Mouse (Mus musculus) fat pad, adult 2 months (tissue): Measurements from ENCODE around the gene Vmn2r65.

Experiments used
- DNase-seq: peaks from one replicate; pipeline ENCODE4 v3.0.0-alpha.2; 2011; ENCODE audit warnings: low read depth, low spot score; ENCODE audit errors: extremely low read depth

Vmn2r65 gene

DNA sequence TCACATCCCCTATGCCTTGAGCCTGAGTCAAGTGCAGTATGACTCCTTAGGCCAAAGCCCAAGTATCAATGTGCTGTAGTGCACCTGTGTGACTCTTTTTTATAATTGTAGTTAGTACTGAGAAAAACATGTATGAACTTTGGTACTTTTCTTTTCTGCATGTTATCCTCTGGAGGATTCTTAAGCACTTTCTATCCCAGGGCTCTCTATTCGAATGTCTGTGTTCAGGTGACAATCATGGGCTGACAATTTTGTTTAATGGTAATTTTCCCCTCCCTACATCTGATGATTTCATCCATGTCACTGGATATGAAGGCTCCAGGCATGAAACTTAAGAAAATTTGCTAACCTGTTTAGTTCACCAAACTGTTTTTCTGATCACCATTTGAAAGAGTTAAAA is at the start of gene Vmn2r65:
Gene Vmn2r65 (minus strand): TSS at position 101 of the 400 bp plus-strand sequence.
- no peak for DNase-seq

DNA sequence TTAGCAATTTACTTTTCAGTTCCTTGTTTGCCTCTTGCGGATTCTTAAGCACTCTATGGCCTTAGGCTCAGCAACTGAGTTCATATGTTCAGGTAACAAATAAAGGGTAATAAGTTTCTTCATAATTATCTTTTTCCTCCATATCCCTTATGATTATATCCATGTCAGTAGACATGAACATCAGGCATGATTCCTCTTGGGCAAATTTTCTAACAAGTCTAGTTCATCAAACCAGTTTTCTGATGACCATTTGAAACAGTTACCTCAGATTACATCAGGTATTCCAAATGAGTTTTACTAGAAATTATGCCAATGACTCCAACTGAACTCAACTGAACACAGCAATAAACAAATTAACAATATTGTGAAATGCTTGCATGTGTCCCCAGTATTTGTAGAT is 48.3 kb upstream of the Vmn2r65 start, which contains the start of gene Vmn2r66:
Gene Vmn2r66 (minus strand): TSS at position 101 of the 400 bp plus-strand sequence.
- DNase-seq = no peak

DNA sequence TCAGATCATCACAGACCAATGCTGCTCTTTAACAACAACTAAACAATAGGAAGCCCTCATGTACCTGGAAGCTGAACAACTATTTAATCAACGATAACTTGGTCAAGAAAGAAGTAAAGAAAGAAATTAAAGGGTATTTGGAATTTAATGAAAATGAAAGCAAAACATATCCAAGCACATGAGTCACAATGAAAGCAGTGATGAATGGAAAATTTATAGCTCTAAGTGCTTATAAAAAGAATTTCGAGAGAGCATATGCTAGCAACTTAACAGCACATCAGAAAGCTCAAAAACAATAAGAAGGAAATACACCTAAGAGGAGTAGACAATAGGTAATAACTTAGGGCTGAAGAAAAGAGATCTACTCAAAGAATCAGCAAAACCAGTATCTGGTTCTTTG is 32.8 kb upstream of the Vmn2r65 start:
- DNase-seq = no peak
